Mouse (Mus musculus) hindbrain, embryonic 11.5 days (tissue): ENCODE results near the gene Olfr814. TPM values are rescaled to one million over a fixed set of nuclear protein-coding genes. Genes with fewer than 3 reads are reported as not detected.

Experiments used
- polyA plus RNA-seq: library from polyadenylated mRNA; unstranded; fragments of >200 nt; fragmentation: Nextera tagmentation; extraction: Ambion mirVana; gene quantifications from 2 replicates; pipeline ENCODE4 v1.2.1, GENCODE M21; 2014

The Olfr814 gene
- polyA plus RNA-seq, 1 experiment from 2014 or later = not detected

Other genes with a start within 250 kb of the Olfr814 start
- gene Olfr799, start 242.4 kb downstream of the Olfr814 start, polyA plus RNA-seq = not detected in 2 replicates
- not detected in 2 replicates for gene Olfr800, start 222.2 kb downstream of the Olfr814 start, polyA plus RNA-seq
- not detected in 2 replicates for gene Olfr801, start 206.0 kb downstream of the Olfr814 start, polyA plus RNA-seq
- gene Olfr802, start 191.7 kb downstream of the Olfr814 start, polyA plus RNA-seq = not detected in 2 replicates
- not detected in 2 replicates for gene Olfr803, start 185.6 kb downstream of the Olfr814 start, polyA plus RNA-seq
- gene Olfr804, start 176.6 kb downstream of the Olfr814 start, polyA plus RNA-seq = not detected in 2 replicates
- not detected in 2 replicates for gene Olfr805, start 150.5 kb downstream of the Olfr814 start, polyA plus RNA-seq
- not detected in 2 replicates for gene Olfr806, start 137.9 kb downstream of the Olfr814 start, polyA plus RNA-seq
- not detected in 2 replicates for gene Olfr807, start 122.1 kb downstream of the Olfr814 start, polyA plus RNA-seq
- not detected in 2 replicates for gene Olfr808, start 114.4 kb downstream of the Olfr814 start, polyA plus RNA-seq
- not detected in 2 replicates for gene Olfr809, start 105.2 kb downstream of the Olfr814 start, polyA plus RNA-seq
- gene Olfr810, start 84.9 kb downstream of the Olfr814 start, polyA plus RNA-seq = not detected in 2 replicates
- gene Olfr811, start 75.5 kb downstream of the Olfr814 start, polyA plus RNA-seq = not detected in 2 replicates
- gene Olfr812, start 33.8 kb downstream of the Olfr814 start, polyA plus RNA-seq = not detected in 2 replicates
- gene Olfr813, start 24.5 kb downstream of the Olfr814 start, polyA plus RNA-seq = not detected in 2 replicates
- not detected in 2 replicates for gene Olfr815, start 26.0 kb upstream of the Olfr814 start, polyA plus RNA-seq
- gene Olfr816, start 35.7 kb upstream of the Olfr814 start, polyA plus RNA-seq = not detected in 2 replicates
- not detected in 2 replicates for gene Olfr818, start 69.2 kb upstream of the Olfr814 start, polyA plus RNA-seq
- not detected in 2 replicates for gene Olfr819, start 87.4 kb upstream of the Olfr814 start, polyA plus RNA-seq
- not detected in 2 replicates for gene Olfr247, start 96.3 kb upstream of the Olfr814 start, polyA plus RNA-seq
- not detected in 2 replicates for gene Gm10310, start 105.2 kb upstream of the Olfr814 start, polyA plus RNA-seq
- gene Olfr820, start 132.8 kb upstream of the Olfr814 start, polyA plus RNA-seq = not detected in 2 replicates
- not detected in 2 replicates for gene Olfr821, start 150.5 kb upstream of the Olfr814 start, polyA plus RNA-seq
- gene Olfr822, start 191.4 kb upstream of the Olfr814 start, polyA plus RNA-seq = not detected in 2 replicates
- gene Olfr823, start 235.5 kb upstream of the Olfr814 start, polyA plus RNA-seq = not detected in 2 replicates